Mouse (Mus musculus) intestine, embryonic 16.5 days (tissue): ENCODE measurements around the gene Smc3. TPM values are rescaled to one million over a fixed set of nuclear protein-coding genes. Genes with fewer than 3 reads are reported as not detected.
"Not testable (repeated sequence)": the region's sequence is repeated elsewhere in the genome, so short reads cannot be mapped to it uniquely, and the experiment has no call there.

Experiments
- ATAC-seq: fragments of 200-750 bp; cut with Nextera tagmentation; 2 replicates; pipeline ENCODE4 v1.8.0; 2017; ENCODE audit warnings: moderate TSS enrichment, moderate library complexity
- H3K27ac ChIP-seq: fragments of 300-500 bp; sonication (generic); 2 replicates; pipeline ENCODE4 v1.5.1; 2014; ENCODE audit warnings: mild to moderate bottlenecking, low read length
- H3K27me3 ChIP-seq: fragments of 300-500 bp; sonication (generic); replicated peaks from 2 replicates; pipeline ENCODE4 v1.6.1; 2014; ENCODE audit warnings: low read length, control low read depth, mixed read lengths; ENCODE audit not compliant: control insufficient read depth, insufficient read depth
- H3K36me3 ChIP-seq: fragments of 300-500 bp; sonication (generic); 2 replicates; pipeline ENCODE4 v1.6.1; 2014; ENCODE audit warnings: low read length, control low read depth; ENCODE audit not compliant: control insufficient read depth, insufficient read depth
- H3K4me1 ChIP-seq: fragments of 300-500 bp; sonication (generic); 2 replicates; pipeline ENCODE4 v1.6.1; 2014; ENCODE audit warnings: low read length, control low read depth, mixed read lengths; ENCODE audit not compliant: control insufficient read depth, insufficient read depth
- H3K4me2 ChIP-seq: fragments of 300-500 bp; sonication (generic); 2 replicates; pipeline ENCODE4 v1.6.1; 2014; ENCODE audit warnings: low read depth, low read length, control low read depth
- H3K4me3 ChIP-seq: fragments of 300-500 bp; sonication (generic); 2 replicates; pipeline ENCODE4 v1.5.1; 2014; ENCODE audit warnings: mild to moderate bottlenecking, low read length
- H3K9ac ChIP-seq: fragments of 300-500 bp; sonication (generic); 2 replicates; pipeline ENCODE4 v1.6.1; 2014; ENCODE audit warnings: low read depth, low read length
- H3K9me3 ChIP-seq: fragments of 300-500 bp; sonication (generic); 2 replicates; pipeline ENCODE4 v1.6.1; 2016; ENCODE audit warnings: low read length, control low read depth; ENCODE audit not compliant: control insufficient read depth
- WGBS: fragments of 180-500 bp; shearing (Covaris S2); extraction: QIAGEN DNeasy Blood & Tissue Kit; methylation state at CpG from one replicate; pipeline ENCODE4 v1.1.7; 2014; 5-methylcytosine and 5-hydroxymethylcytosine counted together
- polyA plus RNA-seq: library from polyadenylated mRNA; unstranded; fragments of >200 nt; fragmentation: Nextera tagmentation; extraction: Ambion mirVana; gene quantifications from 2 replicates; pipeline ENCODE4 v1.2.1, GENCODE M21; 2015

The Smc3 gene
- polyA plus RNA-seq, 1 experiment from 2014 or later = 50.8 TPM

DNA sequence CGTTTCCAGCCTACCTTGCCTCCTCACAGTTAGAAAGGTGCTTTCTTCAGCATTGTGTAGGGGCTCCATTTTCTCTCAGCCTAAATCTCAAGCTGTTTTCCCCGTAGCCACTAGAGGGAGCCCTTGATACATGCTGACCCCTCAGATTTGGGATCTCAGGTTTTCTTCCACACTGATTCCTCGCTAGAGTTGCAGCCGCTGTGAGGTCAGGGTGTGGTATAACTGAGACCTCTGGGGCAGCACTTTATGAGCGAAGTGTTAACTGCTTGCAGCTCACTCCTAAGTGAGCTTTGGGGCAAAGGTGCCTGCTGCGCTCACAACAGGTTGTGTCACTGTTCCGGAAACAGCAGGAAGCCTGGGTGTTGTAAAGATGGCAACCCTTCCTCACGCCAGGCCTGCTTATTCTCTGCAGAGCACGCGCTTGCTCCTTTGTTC lies 48.6 kb downstream of the Smc3 start:
- H3K4me1 ChIP-seq = 0 out of 2 replicates have a peak, but pooled peaks cover 4% of the 10 kb centered on the region
- 34% methylated on average over 10 of the region's 10 CpGs for WGBS
- H3K9me3 ChIP-seq = no peaks in the 10 kb centered on the region
- H3K4me3 ChIP-seq = no peak overlapping the region
- H3K27ac ChIP-seq = 0 out of 2 replicates have a peak overlapping the region, but pooled peaks have one; percentile 4
- no peak overlapping the region; the same call in 1 of the 2 replicates for H3K9ac ChIP-seq
- no peaks in the 10 kb centered on the region for H3K27me3 ChIP-seq
- peaks cover 12% of the 10 kb centered on the region; the same call in 1 of the 2 replicates for H3K36me3 ChIP-seq
- H3K4me2 ChIP-seq = no peak overlapping the region
- ATAC-seq = peak; percentile 62

DNA sequence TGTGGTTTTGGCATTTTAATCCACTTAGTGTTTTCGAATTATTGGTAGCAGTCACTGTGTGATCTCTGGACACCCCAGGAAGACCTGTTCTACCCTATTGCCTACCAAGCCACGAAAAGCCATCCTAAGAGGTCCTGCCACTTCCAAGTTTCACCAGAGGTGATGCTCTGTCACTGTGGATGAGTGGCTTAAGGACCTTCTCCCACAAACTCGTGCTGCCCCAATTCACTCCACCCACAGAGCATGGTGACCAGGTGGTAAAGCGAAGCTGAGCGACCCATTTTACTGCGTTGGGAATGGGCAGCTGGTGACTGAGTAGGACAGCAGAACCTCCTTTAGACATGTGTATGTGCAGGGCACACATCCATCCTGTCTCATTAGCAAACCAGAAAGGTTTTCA lies 49.2 kb downstream of the Smc3 start:
- H3K9ac ChIP-seq = no peak overlapping the region
- no peak overlapping the region for H3K4me2 ChIP-seq
- WGBS = 87% methylated on average over 6 of the region's 6 CpGs
- H3K4me3 ChIP-seq = no peak overlapping the region
- peaks cover 9% of the 10 kb centered on the region; the same call in 1 of the 2 replicates for H3K36me3 ChIP-seq
- H3K27me3 ChIP-seq = no peaks in the 10 kb centered on the region
- H3K4me1 ChIP-seq = 0 out of 2 replicates have a peak, but pooled peaks cover 6% of the 10 kb centered on the region
- no peak for ATAC-seq
- H3K27ac ChIP-seq = 0 out of 2 replicates have a peak overlapping the region, but pooled peaks have one; percentile 4
- H3K9me3 ChIP-seq = no peaks in the 10 kb centered on the region

DNA sequence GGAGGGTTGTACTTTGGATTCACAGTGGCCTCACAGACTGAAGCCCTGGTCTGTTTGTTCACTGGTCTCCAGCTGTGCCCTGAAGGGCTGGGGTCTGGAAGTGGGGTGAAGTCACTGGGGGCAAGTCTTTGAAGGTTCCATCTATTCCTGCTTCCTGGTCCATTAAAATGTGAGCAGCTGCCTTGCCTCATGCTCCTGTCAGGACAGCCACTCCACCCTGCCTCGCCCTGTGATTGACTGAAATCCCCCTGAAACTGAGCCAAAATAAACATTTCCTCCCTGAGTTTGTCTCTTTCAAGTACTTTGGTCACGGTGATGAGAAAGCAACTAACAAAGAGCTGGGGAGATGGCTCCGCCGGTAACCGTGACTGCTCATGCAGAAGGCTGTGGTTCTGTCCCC lies 49.6 kb downstream of the Smc3 start:
- ATAC-seq = 0 out of 2 replicates have a peak, but pooled peaks have one; percentile 23
- Histone ChIP-seq H3K27ac (no peak overlapping the region), H3K9ac (no peak overlapping the region), H3K9me3 (no peaks in the 10 kb centered on the region), H3K27me3 (no peaks in the 10 kb centered on the region), H3K4me2 (no peak overlapping the region), H3K36me3 (peaks cover 7% of the 10 kb centered on the region; the same call in 1 of the 2 replicates), H3K4me3 (no peak overlapping the region), H3K4me1 (0 out of 2 replicates have a peak, but pooled peaks cover 6% of the 10 kb centered on the region)
- WGBS = 34% methylated on average over 5 of the region's 5 CpGs

GRCm38 (mm10) chr19:53650921-53651320 lies 50.7 kb downstream of the Smc3 start:
- Histone ChIP-seq H3K9me3 (no peaks in the 10 kb centered on the region), H3K27ac (no peak overlapping the region), H3K4me3 (no peak overlapping the region), H3K27me3 (no peaks in the 10 kb centered on the region), H3K36me3 (peaks cover 4% of the 10 kb centered on the region; the same call in 1 of the 2 replicates), H3K9ac (no peak overlapping the region), H3K4me1 (0 out of 2 replicates have a peak, but pooled peaks cover 6% of the 10 kb centered on the region), H3K4me2 (no peak overlapping the region)
- no peak for ATAC-seq
- 80% methylated on average over 7 of the region's 7 CpGs for WGBS

DNA sequence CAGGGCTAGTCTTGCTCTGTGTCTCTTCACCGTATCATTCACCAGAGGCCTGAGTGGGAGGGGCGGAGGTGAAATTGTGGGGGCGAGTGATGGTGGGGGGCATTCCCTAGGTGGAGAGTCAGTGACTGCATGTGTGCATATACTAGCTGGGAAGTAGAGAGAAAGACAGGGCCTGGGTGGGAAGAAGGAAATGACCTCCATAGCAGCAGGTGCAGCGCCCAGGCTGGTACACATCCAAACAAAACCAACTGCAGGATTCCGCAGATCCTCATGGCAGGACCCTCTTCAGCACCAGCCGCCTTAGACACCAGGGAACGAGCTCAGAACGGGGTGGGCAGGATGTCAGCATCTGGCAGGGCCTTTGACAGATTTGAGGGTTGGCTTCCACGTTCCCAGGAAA lies 52.1 kb downstream of the Smc3 start:
- WGBS = 68% methylated on average over 9 of the region's 9 CpGs
- Histone ChIP-seq H3K9ac (no peak overlapping the region), H3K4me2 (no peak overlapping the region), H3K4me1 (0 out of 2 replicates have a peak, but pooled peaks cover 6% of the 10 kb centered on the region), H3K9me3 (no peaks in the 10 kb centered on the region), H3K27ac (no peak overlapping the region), H3K4me3 (no peak overlapping the region), H3K27me3 (no peaks in the 10 kb centered on the region), H3K36me3 (no peaks in the 10 kb centered on the region)
- ATAC-seq = no peak

DNA sequence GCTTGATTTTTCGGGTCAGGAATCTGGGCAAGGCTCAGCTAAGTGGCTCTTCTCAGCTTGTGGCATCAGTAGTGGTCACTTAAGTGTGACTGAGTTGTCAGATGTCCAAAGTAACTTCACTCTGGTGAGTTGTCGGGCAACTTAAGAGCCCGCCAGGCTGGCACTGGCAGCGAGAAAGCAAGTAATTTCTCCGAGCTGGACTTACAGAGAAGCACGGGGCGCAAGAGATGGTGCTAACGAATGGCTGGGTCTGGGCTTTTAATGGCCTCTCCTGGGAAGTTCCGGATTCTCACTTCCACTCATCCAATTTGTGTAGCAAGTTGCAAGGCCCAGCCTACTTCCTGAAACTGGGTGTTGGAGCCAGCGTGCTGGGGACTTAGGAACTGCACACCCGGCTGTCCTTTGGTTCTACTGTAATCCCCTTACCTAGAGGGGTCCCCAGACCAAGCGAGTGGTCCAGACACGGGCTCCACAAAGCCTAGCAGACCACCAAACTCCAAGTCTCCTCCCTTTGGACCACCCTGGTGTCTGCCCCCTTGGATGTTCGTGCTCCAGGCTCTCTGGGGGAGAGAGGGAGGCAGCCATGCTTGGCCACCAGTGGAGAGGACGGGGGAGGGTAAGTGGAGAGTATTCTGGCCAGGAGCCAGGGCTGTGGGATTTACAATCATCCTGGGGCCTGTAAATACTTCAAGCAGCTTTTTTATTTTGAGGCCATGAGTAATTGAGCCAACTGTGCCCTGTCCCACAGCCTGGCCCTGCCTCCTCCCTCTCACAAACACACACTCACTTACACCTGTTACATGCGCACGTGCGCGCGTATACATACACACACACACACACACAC lies 53.6 kb downstream of the Smc3 start:
- Histone ChIP-seq H3K9me3 (no peaks in the 10 kb centered on the region), H3K4me2 (no peak overlapping the region), H3K9ac (no peak overlapping the region), H3K27ac (no peak overlapping the region), H3K36me3 (no peaks in the 10 kb centered on the region), H3K27me3 (0 out of 2 replicates have a peak, but pooled peaks cover 2% of the 10 kb centered on the region), H3K4me3 (no peak overlapping the region), H3K4me1 (0 out of 2 replicates have a peak, but pooled peaks cover 6% of the 10 kb centered on the region)
- 65% methylated on average over 20 of the region's 20 CpGs for WGBS
- peak; percentile 43 for ATAC-seq

GRCm38 (mm10) chr19:53656443-53656842 lies 56.2 kb downstream of the Smc3 start:
- H3K4me2 ChIP-seq, H3K4me1 ChIP-seq, ATAC-seq, H3K27me3 ChIP-seq, H3K9me3 ChIP-seq, H3K4me3 ChIP-seq, H3K36me3 ChIP-seq, H3K27ac ChIP-seq, H3K9ac ChIP-seq: not testable (repeated sequence)
- 93% methylated on average over 11 of the region's 11 CpGs for WGBS

- H3K4me1 ChIP-seq = 0 out of 2 replicates have a peak, but pooled peaks cover 2% of the 10 kb centered on the region
- no peaks in the 10 kb centered on the region for H3K9me3 ChIP-seq
- no peak overlapping the region for H3K27ac ChIP-seq
- H3K9ac ChIP-seq = no peak overlapping the region
- 0 out of 2 replicates have a peak, but pooled peaks cover 2% of the 10 kb centered on the region for H3K27me3 ChIP-seq
- no peak overlapping the region for H3K4me2 ChIP-seq
- no peak overlapping the region for H3K4me3 ChIP-seq
- H3K36me3 ChIP-seq = no peaks in the 10 kb centered on the region
- ATAC-seq = no peak
- WGBS = 63% methylated on average over 5 of the region's 5 CpGs
These were observed 57.2 kb downstream of the Smc3 start for GRCm38 (mm10) chr19:53657437-53657836.

GRCm38 (mm10) chr19:53660722-53661420 lies 60.7 kb downstream of the Smc3 start:
- 72% methylated on average over 9 of the region's 9 CpGs for WGBS
- Histone ChIP-seq H3K27me3 (0 out of 2 replicates have a peak, but pooled peaks cover 2% of the 10 kb centered on the region), H3K4me1 (no peaks in the 10 kb centered on the region), H3K36me3 (no peaks in the 10 kb centered on the region), H3K4me3 (no peak overlapping the region), H3K4me2 (no peak overlapping the region), H3K9ac (no peak overlapping the region), H3K27ac (no peak overlapping the region), H3K9me3 (no peaks in the 10 kb centered on the region)
- no peak for ATAC-seq
